8 mouse cellular contexts compared by ENCODE assay signal in genomic region chr14:60377546-60377945, GRCm38 (mm10). TPM values are rescaled to one million over a fixed set of nuclear protein-coding genes. Genes with fewer than 3 reads are reported as not detected.
DNase-seq lines count a peak whose midpoint lies in the region; ATAC-seq lines count a peak whose summit lies in the region.

No protein-coding gene starts in this region.

- no peak for ATAC-seq in lung, embryonic 15.5 days (ENCODE audit: borderline replicate concordance, extremely low read depth, low FRiP score, low TSS enrichment)
- peak; percentile 57 for ATAC-seq in forebrain, embryonic 13.5 days

- peaks cover 10% of the 10 kb centered on the region for H3K4me1 ChIP-seq in lung, embryonic 15.5 days
- H3K4me1 ChIP-seq in forebrain, embryonic 13.5 days: peaks cover 42% of the 10 kb centered on the region

- H3K9ac ChIP-seq in lung, embryonic 15.5 days: no peak overlapping the region
- H3K9ac ChIP-seq in forebrain, embryonic 13.5 days: peak overlapping the region; percentile 96

- peak overlapping the region; percentile 91 for H3K4me2 ChIP-seq in lung, embryonic 15.5 days
- peak overlapping the region; percentile 77 for H3K4me2 ChIP-seq in forebrain, embryonic 13.5 days

- no peaks in the 10 kb centered on the region for H3K36me3 ChIP-seq in lung, embryonic 15.5 days
- H3K36me3 ChIP-seq in forebrain, embryonic 13.5 days (ENCODE audit: poor library complexity, severe bottlenecking): peaks cover 6% of the 10 kb centered on the region; the same call in 1 of the 2 replicates

- no peak for DNase-seq in lung, postnatal 14 days
- peak; percentile 38 to 47 for DNase-seq in layer of hippocampus, postnatal 36 days
- peak; percentile 26 for DNase-seq in neural tube, embryonic 10.5 days (ENCODE audit: extremely low spot score, low spot score)
- DNase-seq in embryo, embryonic 9.5 days (ENCODE audit: extremely low spot score): no peak
- DNase-seq in natural killer cell, adult 2 months (ENCODE audit: low spot score in 2 of 2): no peak
- no peak for DNase-seq in kidney, postnatal 36 days

- peak overlapping the region; percentile 51 for H3K4me3 ChIP-seq in lung, embryonic 15.5 days
- H3K4me3 ChIP-seq in forebrain, embryonic 13.5 days: peak overlapping the region; percentile 87

- no peak overlapping the region for H3K27ac ChIP-seq in lung, embryonic 15.5 days
- H3K27ac ChIP-seq in forebrain, embryonic 13.5 days: peak overlapping the region; percentile 97

- peaks cover 39% of the 10 kb centered on the region for H3K27me3 ChIP-seq in lung, embryonic 15.5 days
- 0 out of 2 replicates have a peak, but pooled peaks cover 2% of the 10 kb centered on the region for H3K27me3 ChIP-seq in forebrain, embryonic 13.5 days

- 36% methylated on average over 10 of the region's 10 CpGs for WGBS in lung, embryonic 15.5 days
- WGBS in forebrain, embryonic 13.5 days: 9% methylated on average over 10 of the region's 10 CpGs

- H3K9me3 ChIP-seq in lung, embryonic 15.5 days: no peaks in the 10 kb centered on the region
- no peaks in the 10 kb centered on the region for H3K9me3 ChIP-seq in forebrain, embryonic 13.5 days (replicated peaks)

RNA-seq across cellular contexts. Expression of gene Amer2, which starts 4.5 kb away (rescaled TPM):
- polyA plus RNA-seq in lung, embryonic 15.5 days (2015; fragmentation: Nextera tagmentation; extraction: Ambion mirVana): 1.4 TPM in 2 replicates
- 24.4 and 31.0 TPM in 2 replicates for polyA plus RNA-seq in forebrain, embryonic 13.5 days (2015; fragmentation: Nextera tagmentation; extraction: Ambion mirVana)
- total RNA-seq in layer of hippocampus, postnatal 36 days (2021): 10 to 100 TPM; 50.8 to 51.0 TPM

Comparison
In these comparisons a context has a peak if more than half of its experiments do, and no peak if none do; other contexts are left out.
1. DNase-seq: peak in layer of hippocampus, postnatal 36 days (2 of 2) and neural tube, embryonic 10.5 days (single experiment); none in lung, postnatal 14 days (single experiment), embryo, embryonic 9.5 days (single experiment), natural killer cell, adult 2 months (0 of 2) and kidney, postnatal 36 days (0 of 2).
2. RNA of gene Amer2, which starts 4.5 kb away (polyA plus RNA-seq): 24.4 to 31.0 TPM in forebrain, embryonic 13.5 days; 1.4 TPM in lung, embryonic 15.5 days; every median in the first group is over 10 times any median in the second.